Mouse (Mus musculus) layer of hippocampus, postnatal 10 days (tissue): ENCODE data around the gene Slc35b4. TPM values are rescaled to one million over a fixed set of nuclear protein-coding genes. Genes with fewer than 3 reads are reported as not detected.

Experiments
- DNase-seq, 2 experiments: peaks; one replicate each; pipeline ENCODE4 v3.0.0; 2021; ENCODE audit warnings: low spot score in 2 of 2
- long read RNA-seq: library from polyadenylated mRNA; stranded (forward); transcript quantifications from one replicate; pipeline ENCODE4 v2.0.0, GENCODE M21; 2023
- total RNA-seq, 2 experiments: library from RNA; stranded (reverse); gene quantifications; 2 replicates each; pipeline ENCODE4 v1.2.3; 2021

Gene Slc35b4
- total RNA-seq, result 10 to 100 TPM; 34.9 to 41.0 TPM
- long read RNA-seq, full-length matches to known transcripts, result 21 of 24 reads
- long read RNA-seq, partial matches to known transcripts, result 0 of 24 reads
- long read RNA-seq, other reads (novel, unspliced or antisense), result 3 of 24 reads

- peak; percentile 90 to 92 for DNase-seq
Measured at GRCm38 (mm10) chr6:34176864-34177247, at the start of gene Slc35b4. Gene Slc35b4, minus strand, starts transcription at chr6:34177111.

GRCm38 (mm10) chr6:34225004-34225599, 48.2 kb upstream of the Slc35b4 start:
- DNase-seq, result no peak

DNA sequence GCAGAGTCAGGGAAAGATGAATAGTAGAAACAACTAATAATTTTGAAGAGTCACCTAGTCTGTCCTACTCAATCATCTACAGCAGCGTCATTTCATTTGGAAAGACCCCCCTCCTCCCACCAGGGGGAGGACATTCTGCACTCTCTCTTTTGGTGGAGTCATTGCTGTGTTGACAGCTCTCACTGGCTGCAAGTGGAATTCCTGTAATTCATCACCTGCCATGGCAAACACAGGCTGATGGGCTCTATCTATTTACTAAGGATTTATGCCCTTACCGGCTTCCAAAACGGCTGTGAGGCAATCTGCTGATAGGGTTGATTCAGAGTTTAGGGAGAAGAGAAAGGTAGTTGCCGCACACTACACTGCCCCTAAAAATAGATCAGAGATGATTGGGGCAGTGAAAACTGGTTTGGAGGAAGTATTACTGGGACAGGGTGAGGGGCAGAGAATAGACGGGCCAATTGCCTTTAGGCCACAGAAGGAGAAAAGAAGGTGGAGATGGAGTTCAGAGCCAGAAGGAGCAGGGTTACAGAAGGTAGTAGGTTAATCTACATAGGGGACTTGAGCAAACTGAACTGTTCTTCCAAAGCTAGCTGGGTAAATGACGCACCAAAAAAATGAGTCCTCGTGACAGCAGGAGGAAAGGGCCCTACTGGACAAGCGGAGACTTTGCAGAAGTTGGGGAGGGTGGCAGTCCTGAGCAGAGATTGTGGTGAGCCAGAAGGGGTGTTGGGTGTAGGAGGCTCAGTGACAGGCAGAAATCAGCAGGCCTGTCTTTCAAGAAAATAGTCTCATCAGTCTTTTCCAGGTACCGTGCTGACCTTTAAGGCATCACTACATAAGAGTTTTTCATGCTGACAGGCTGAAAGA, 39.8 kb upstream of the Slc35b4 start:
- DNase-seq, result no peak

DNA sequence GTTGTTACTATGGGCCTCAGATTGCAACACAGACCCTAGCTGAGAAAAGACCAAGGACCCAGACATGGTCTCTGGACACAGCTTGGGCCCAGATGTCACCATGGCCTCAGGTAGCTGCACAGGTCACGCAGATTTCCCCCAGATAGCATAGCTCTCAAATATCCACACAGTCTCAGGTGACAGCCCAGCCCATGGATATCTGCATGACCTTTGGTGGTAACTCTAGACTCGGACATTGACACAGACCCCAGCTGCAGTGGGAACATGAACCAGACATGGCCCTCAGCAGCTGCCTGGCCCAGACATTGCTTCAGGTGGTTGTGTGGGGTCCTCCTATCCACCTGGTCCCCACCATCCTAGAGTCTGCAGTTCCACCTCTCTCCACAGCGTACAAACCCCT, 28.8 kb upstream of the Slc35b4 start:
- no peak for DNase-seq

- peak; percentile 45 to 58 for DNase-seq
Measured at GRCm38 (mm10) chr6:34204971-34205572, 28.2 kb upstream of the Slc35b4 start.

DNA sequence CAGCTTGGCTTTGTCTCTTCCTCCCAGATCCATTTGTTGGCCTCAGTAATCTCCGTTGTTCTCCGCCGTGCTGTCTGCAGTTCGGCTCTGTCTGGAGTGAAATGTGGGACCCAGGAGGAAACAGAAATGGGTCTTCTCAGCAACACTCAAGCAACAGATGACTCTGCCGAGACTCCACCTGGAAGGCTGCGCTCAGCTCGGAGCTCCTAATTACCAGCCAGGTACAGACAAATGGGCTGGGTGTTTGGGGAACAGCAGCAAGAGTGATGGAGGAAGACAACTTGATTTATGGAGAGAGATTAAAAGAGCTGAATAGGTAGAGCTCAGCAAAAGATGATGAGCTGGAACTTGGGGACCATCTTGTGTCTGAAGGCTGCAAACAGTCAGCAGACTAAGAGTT, 26.6 kb upstream of the Slc35b4 start:
- peak; percentile 13 to 15 for DNase-seq

DNA sequence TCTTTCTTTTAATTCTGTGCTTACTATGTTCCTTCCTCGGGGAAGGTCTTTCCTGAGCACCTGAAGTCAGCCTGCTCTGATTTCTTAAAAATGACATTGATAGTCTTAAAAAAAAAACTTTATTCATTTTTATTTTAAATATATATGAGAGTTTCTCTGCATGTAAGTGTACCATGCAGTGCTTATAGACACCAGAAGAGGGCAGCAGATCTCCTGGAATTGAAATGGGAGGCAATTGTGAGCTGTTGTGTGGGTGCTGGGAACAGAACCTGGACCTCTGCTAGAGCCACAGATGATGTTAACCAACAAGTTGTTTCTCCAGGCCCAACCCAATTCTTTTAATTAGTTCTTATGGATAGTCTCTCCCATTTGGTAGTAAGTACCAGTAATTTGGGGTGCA, 18.1 kb upstream of the Slc35b4 start:
- DNase-seq, result no peak

GRCm38 (mm10) chr6:34193708-34194475, 17.0 kb upstream of the Slc35b4 start:
- peak; percentile 75 to 80 for DNase-seq

GRCm38 (mm10) chr6:34191401-34191800, 14.5 kb upstream of the Slc35b4 start:
- DNase-seq, result no peak

- no peak for DNase-seq
Measured at GRCm38 (mm10) chr6:34189494-34189893, 12.6 kb upstream of the Slc35b4 start.

GRCm38 (mm10) chr6:34187986-34188599, 11.2 kb upstream of the Slc35b4 start:
- DNase-seq, result no peak

DNA sequence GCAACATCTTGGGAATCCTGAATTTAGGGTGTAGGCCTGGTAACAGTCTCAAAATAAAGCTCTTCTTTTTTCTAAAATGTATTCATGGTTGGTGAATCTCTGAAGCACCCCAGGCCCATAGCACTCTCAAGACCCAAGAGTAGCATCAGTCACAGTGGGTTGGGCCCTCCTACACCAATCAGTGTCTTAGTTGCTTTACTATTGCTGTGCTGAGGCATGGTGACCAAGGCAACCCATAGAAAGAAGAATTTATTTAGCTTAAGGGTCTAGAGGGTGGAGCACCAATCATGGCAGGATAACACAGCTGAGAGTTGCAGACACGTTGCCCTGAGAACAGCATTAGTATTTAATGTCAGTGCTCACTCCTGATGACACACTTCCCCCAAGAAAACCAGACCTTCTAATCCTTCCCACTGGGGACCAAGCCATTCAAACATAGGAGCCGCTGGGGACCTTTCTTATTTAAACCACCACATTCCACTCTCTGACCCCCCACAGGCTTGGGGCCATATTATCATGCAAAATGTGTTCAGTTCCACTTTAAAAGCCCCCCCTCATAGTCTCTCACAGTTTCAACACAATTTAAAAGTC, 10.5 kb upstream of the Slc35b4 start:
- DNase-seq, result no peak

GRCm38 (mm10) chr6:34183326-34183725, 6.4 kb upstream of the Slc35b4 start:
- DNase-seq, result no peak

GRCm38 (mm10) chr6:34181961-34182360, 5.0 kb upstream of the Slc35b4 start:
- DNase-seq, result no peak

DNA sequence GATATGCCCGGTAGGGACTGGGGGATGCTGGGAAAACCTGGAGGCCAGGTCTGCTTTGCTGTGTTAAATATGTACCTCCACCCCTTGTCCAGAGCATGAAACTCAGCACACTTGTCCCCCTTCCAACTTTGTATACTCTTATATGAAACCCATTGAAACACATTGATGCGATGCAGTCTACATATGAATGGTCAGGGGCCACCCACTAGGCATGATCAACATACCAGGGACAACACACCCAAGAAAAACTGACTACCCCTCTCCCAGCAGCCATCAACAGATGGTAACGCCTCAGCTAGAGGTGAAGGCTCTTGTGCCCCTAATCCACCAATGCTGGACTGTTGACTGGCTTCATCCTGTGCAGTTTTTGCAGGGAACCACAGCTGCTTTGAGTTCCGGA, 3.0 kb upstream of the Slc35b4 start:
- no peak for DNase-seq

GRCm38 (mm10) chr6:34179007-34179406, 2.1 kb upstream of the Slc35b4 start:
- DNase-seq, result no peak

GRCm38 (mm10) chr6:34176111-34176863, 624 bp downstream of the Slc35b4 start:
- DNase-seq, result no peak

- no peak for DNase-seq
Measured at GRCm38 (mm10) chr6:34174715-34175114, 2.2 kb downstream of the Slc35b4 start.

DNA sequence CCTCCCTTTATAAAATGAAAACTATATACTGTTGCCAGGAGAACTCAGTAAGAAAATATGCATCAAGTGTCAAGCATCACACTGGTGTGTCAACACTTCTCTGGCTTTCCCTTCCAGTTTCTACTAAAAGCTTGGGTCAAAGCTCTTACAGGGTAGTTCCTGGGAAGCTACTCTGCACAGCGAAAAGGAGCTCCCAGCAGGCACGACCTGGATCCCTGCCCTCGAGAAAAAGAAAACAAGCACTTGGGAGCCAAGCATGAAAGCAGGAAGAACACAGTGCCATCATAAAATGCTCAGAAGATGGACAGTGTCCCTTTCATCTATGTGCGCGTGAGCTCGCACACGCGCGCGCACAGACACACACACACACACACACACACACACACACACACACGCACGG, 3.7 kb downstream of the Slc35b4 start:
- DNase-seq, result no peak
